Mouse (Mus musculus) kidney, adult 11 months (tissue): ENCODE measurements around the gene Arhgap15.
A peak's percentile ranks its signal among the peaks of the same experiment; 100 is the strongest.

Experiments used
- DNase-seq: peaks from one replicate; pipeline ENCODE4 v3.0.0; 2022

The Arhgap15 gene

DNA sequence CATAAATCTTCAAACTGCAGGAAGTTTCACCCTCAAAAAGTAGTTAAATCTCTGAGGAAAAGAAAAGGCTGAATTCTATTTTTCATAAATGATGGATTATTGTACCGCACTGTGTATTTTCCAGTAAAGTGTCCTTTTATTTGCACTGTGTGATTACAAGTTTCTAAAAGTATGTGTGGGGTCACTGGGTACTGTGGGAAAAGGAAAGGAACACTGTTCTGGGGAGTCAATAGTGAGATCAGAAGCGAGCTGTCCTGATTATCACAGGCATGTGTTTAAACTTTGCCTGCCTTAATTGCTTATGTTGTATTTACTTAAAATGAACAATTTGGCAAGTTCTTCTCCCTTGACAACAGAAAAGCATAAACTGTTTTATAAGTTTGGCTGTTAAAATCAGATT is 365.7 kb downstream of the Arhgap15 start:
- no peak for DNase-seq

- no peak for DNase-seq
Observed at GRCm38 (mm10) chr2:44121162-44121561, 372.5 kb downstream of the Arhgap15 start.

- no peak for DNase-seq
Observed at GRCm38 (mm10) chr2:44123246-44123645, 374.6 kb downstream of the Arhgap15 start.

- no peak for DNase-seq
Observed at GRCm38 (mm10) chr2:44124093-44124492, 375.5 kb downstream of the Arhgap15 start.

GRCm38 (mm10) chr2:44124683-44125082 is 376.1 kb downstream of the Arhgap15 start:
- DNase-seq, result no peak

- no peak for DNase-seq
Observed at GRCm38 (mm10) chr2:44126044-44126695, 377.5 kb downstream of the Arhgap15 start.

- no peak for DNase-seq
Observed at GRCm38 (mm10) chr2:44129533-44129932, 380.9 kb downstream of the Arhgap15 start.

GRCm38 (mm10) chr2:44131271-44131670 is 382.6 kb downstream of the Arhgap15 start:
- DNase-seq, result no peak

DNA sequence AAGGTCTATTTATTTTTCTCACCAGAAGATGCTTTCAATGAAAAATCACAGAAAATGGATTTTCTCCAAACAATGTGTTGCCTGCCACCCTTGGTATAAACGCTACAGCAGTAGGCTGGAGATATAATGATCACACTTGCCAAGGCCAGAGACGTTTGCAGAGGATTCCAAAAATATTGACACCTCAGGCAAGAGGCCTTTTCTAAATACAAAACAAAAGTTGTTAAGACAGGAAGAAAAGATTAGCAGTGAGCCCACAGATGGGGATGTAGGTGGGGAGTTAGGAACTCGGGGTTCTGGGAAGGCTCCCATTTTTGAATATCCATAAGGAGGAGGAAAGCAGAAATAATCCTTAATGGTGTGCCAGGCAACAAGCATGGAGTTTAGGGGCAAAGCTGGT is 386.2 kb downstream of the Arhgap15 start:
- DNase-seq, result no peak

GRCm38 (mm10) chr2:44140455-44140854 is 391.8 kb downstream of the Arhgap15 start:
- DNase-seq, result no peak

- DNase-seq, result peak; percentile 13
Observed at GRCm38 (mm10) chr2:44142152-44142551, 393.5 kb downstream of the Arhgap15 start.

- peak; percentile 24 for DNase-seq
Observed at GRCm38 (mm10) chr2:44142611-44143010, 394.0 kb downstream of the Arhgap15 start.

DNA sequence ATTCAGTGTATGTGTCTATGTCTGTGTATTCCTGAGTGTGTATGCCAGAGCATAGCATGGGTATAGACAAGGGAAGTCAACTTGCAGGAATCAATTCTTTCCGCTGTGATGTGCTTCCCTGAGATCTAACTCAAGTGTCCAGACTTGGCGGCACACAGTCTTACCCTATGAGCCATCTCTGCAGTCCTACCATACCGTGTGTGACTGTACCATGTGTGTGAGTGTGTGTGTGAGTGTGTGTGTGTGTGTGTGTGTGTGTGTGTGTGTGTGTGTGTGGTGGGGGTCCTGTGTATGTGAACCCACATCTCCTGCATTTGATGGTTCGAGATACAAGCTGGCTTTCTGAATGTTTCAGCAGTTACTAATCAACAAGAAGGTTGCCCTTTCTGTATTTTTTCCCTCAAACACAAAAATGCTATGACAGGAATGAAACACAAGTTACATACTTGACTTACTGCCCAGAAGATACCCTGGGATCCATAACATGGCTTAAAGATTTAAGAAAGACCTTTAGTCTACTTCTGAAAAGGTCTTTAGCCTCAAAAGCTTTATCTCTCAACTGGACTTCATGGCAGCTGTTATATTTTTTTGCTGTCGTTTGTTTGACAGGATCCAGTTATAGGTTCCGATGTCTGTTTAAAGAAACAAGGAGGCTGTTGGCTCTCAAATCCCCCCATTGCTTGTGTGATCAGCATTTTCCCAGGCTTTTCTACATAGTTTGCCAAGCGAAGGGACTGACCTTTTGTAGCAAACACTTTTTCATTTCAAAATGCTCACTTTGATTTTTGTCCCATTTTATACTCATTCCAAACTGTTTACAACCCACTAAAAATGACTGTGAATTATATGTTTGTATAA is 397.7 kb downstream of the Arhgap15 start:
- DNase-seq, result no peak

DNA sequence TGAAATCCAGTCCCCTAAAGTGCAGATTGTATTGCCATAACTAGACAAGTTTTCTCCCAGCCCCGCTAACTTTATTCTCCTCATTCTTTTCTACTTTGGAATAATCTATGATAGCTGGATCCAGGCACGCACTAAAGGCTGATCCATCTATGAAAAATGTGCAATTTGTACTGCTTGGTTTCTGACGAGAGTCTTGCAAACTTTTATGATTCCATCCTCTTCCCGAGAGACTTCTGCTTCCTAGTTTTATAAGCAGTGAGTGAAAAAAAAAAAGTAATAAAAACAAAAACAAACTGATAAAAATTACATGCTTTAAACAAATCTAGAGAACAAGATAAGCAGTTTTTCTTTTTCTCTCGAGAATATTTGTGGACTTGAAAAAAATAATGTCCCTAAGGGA is 398.9 kb downstream of the Arhgap15 start:
- DNase-seq, result no peak

DNA sequence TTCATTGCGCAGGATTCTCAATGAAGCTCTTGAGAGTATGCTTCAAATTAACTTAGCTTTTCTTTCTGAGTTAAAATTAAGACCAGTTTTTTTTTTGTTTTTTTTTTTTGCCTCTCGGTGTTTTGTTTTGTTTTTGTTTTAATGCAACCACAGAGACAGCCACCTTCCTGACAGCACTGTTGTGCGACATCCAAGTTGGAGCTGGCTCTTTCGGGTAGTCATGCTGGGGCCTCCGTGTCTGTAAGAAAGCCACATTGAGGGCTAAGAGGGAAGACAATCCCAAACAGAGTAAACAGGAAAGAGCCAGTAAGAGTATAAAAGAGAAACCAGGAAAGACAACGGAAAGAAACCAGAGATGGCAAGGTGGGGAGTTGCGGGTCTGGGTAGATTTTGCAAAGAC is 399.3 kb downstream of the Arhgap15 start:
- no peak for DNase-seq

GRCm38 (mm10) chr2:44148550-44149100 is 400.0 kb downstream of the Arhgap15 start:
- no peak for DNase-seq

DNA sequence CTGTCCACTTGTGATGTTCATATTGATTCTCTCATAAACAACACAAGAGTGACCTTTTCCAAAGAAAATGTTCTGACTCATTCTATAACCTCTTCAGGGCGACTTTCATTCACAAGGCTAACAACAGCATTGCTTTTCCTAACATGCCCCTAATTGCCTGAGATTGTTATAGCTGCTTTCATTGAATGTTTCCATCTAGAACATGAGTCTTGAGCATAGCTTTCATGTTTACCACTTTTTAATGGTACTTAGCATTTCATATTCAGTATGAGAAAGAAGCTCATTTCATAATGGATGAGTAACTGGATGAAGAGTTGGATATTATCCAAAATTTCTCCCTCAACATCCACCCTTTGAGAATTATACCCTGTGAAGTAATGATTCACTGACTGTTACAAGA is 403.7 kb downstream of the Arhgap15 start:
- no peak for DNase-seq

DNA sequence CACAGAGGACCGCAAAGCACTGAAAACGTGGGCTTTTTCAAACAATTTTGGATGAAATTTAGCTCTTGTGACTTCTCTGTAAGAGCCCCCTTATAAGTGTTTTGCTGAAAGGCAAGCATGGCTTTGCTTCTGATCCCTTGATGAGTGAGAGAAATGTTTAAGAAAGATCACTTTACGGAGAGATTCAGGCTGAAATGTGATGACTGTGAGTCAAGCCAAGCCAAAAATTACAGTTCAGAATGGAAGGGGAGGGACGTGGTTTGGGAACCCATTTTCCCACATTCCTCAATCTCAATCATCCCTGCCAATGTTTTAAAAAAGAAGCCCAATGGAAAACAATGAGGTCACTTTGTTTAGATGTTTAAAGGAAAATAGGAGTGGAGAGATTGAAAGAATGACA is 411.7 kb downstream of the Arhgap15 start:
- no peak for DNase-seq

GRCm38 (mm10) chr2:44165789-44166188 is 417.2 kb downstream of the Arhgap15 start:
- DNase-seq, result no peak

DNA sequence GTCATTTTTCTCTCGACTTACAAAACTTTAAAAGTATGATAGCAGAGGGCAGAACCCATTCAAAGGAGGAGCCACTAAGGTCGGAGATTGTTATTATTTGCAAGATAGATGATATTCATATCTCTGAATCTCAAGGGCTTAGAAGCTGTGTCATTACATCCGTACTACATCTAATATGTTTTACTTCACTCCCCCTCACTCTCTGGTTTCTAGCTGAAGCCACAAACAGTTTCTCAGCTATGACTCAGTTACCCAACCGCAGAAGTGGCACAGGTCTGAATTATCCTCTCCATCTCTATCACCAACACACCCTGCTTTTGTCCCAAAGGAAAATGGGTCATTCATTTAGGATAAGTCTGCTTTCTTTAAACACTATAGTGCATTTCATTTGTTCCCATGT is 418.1 kb downstream of the Arhgap15 start:
- DNase-seq, result no peak

DNA sequence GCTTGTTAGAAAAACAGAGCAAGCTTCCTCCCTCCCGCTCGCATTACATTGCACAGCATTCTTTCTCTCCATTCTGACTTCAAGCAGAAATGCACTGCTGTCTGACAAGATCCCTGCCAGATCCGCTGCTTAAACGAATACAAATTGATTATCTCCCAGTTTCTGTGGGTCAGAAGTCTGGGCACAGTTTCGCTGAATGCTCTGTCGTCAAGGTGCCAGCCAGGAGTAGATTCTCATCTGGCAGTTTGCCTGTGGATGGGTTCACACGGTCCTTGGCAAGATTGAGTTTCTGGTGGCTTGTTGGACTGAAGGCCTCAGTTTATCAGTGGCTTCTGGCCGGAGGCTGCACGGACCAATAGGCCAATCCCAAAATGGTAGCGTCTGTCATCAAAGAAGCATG is 435.9 kb downstream of the Arhgap15 start:
- no peak for DNase-seq

GRCm38 (mm10) chr2:44190749-44191148 is 442.1 kb downstream of the Arhgap15 start:
- no peak for DNase-seq

GRCm38 (mm10) chr2:44192058-44192457 is 443.4 kb downstream of the Arhgap15 start:
- no peak for DNase-seq

DNA sequence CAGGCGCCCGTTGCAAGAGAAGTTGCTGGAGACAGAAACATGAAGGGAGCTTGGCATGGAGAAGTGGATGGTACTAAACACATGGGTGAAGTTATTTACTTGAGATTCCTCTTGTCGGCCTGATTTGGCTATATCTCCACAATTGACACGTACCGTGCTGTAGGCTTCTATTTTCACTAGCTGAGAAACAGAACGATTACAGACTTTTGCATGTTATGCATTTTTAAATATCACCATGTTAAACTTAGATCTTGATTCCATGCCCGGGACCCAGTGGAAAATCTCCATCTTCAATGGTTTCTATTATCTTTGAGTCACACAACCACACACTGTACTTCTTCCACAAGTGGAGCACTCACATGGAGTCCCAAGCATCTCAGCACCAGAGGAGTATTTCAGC is 466.9 kb downstream of the Arhgap15 start:
- no peak for DNase-seq
